Mouse (Mus musculus) E14TG2a.4 (cell line): ENCODE results near the gene Cux1.

Experiments
- H3K27me3 ChIP-seq: 2 replicates; pipeline ENCODE4 v1.6.1; 2014; ENCODE audit warnings: low read length, control low read depth; ENCODE audit not compliant: insufficient read depth
- H3K36me3 ChIP-seq: 2 replicates; pipeline ENCODE4 v1.6.1; 2014; ENCODE audit warnings: low read length, control low read depth; ENCODE audit not compliant: insufficient read depth
- H3K4me1 ChIP-seq: replicated peaks from 2 replicates; pipeline ENCODE4 v1.6.1; 2014; ENCODE audit warnings: low read depth, low read length, control low read depth
- H3K4me3 ChIP-seq: replicated peaks from 2 replicates; pipeline ENCODE4 v1.5.1; 2014; ENCODE audit warnings: mild to moderate bottlenecking, low read length
- H3K9me3 ChIP-seq: 2 replicates; pipeline ENCODE4 v1.6.1; 2014; ENCODE audit warnings: low read length, control low read depth
- CTCF ChIP-seq: conservative IDR thresholded peaks from 2 replicates; pipeline ENCODE4 v1.5.1; 2014; ENCODE audit warnings: low read length
- NANOG ChIP-seq: IDR thresholded peaks from 2 replicates; pipeline ENCODE4 v1.6.1; 2014; ENCODE audit warnings: borderline replicate concordance, low read length, mixed read lengths
- POU5F1 ChIP-seq: IDR thresholded peaks from 2 replicates; pipeline ENCODE4 v1.6.1; 2014; ENCODE audit warnings: low read length, borderline replicate concordance

The Cux1 gene

GRCm38 (mm10) chr5:136526545-136526909 lies 40.8 kb downstream of the Cux1 start:
- 0 out of 2 replicates have a peak, but pooled peaks cover 2% of the 10 kb centered on the region for H3K9me3 ChIP-seq
- H3K4me3 ChIP-seq = no peak overlapping the region
- H3K4me1 ChIP-seq = peaks cover 27% of the 10 kb centered on the region
- no peak for TF ChIP-seq NANOG
- no peak for TF ChIP-seq POU5F1
- TF ChIP-seq CTCF = no peak
- peaks cover 12% of the 10 kb centered on the region for H3K36me3 ChIP-seq
- H3K27me3 ChIP-seq = no peaks in the 10 kb centered on the region

- TF ChIP-seq NANOG = no peak
- TF ChIP-seq POU5F1 = no peak
- no peak for TF ChIP-seq CTCF
- Histone ChIP-seq H3K27me3 (no peaks in the 10 kb centered on the region), H3K9me3 (0 out of 2 replicates have a peak, but pooled peaks cover 3% of the 10 kb centered on the region), H3K36me3 (peaks cover 12% of the 10 kb centered on the region), H3K4me3 (no peak overlapping the region), H3K4me1 (peaks cover 27% of the 10 kb centered on the region)
These were observed 41.3 kb downstream of the Cux1 start for GRCm38 (mm10) chr5:136525896-136526544.

GRCm38 (mm10) chr5:136522843-136523463 lies 44.3 kb downstream of the Cux1 start:
- no peak for TF ChIP-seq CTCF
- TF ChIP-seq POU5F1 = no peak
- no peak for TF ChIP-seq NANOG

GRCm38 (mm10) chr5:136521656-136522055 lies 45.6 kb downstream of the Cux1 start:
- H3K36me3 ChIP-seq = peaks cover 9% of the 10 kb centered on the region
- no peak for TF ChIP-seq POU5F1
- no peak for TF ChIP-seq CTCF
- TF ChIP-seq NANOG = no peak
- no peak overlapping the region for H3K4me3 ChIP-seq
- H3K27me3 ChIP-seq = no peaks in the 10 kb centered on the region
- H3K4me1 ChIP-seq = peaks cover 32% of the 10 kb centered on the region
- H3K9me3 ChIP-seq = 0 out of 2 replicates have a peak, but pooled peaks cover 3% of the 10 kb centered on the region

More at GRCm38 (mm10) chr5:136522843-136523463, 44.3 kb downstream of the Cux1 start:
- Histone ChIP-seq H3K4me1 (peaks cover 27% of the 10 kb centered on the region), H3K9me3 (0 out of 2 replicates have a peak, but pooled peaks cover 3% of the 10 kb centered on the region), H3K27me3 (no peaks in the 10 kb centered on the region), H3K4me3 (no peak overlapping the region), H3K36me3 (peaks cover 12% of the 10 kb centered on the region)

GRCm38 (mm10) chr5:136518648-136519437 lies 48.4 kb downstream of the Cux1 start:
- TF ChIP-seq NANOG (no peak), CTCF (no peak), POU5F1 (no peak)
- Histone ChIP-seq H3K4me1 (peaks cover 31% of the 10 kb centered on the region), H3K9me3 (0 out of 2 replicates have a peak, but pooled peaks cover 3% of the 10 kb centered on the region), H3K27me3 (no peaks in the 10 kb centered on the region), H3K36me3 (no peaks in the 10 kb centered on the region), H3K4me3 (no peak overlapping the region)

GRCm38 (mm10) chr5:136517510-136517909 lies 49.8 kb downstream of the Cux1 start:
- H3K4me1 ChIP-seq = peaks cover 22% of the 10 kb centered on the region
- no peak overlapping the region for H3K4me3 ChIP-seq
- 0 out of 2 replicates have a peak, but pooled peaks cover 3% of the 10 kb centered on the region for H3K9me3 ChIP-seq
- no peaks in the 10 kb centered on the region for H3K36me3 ChIP-seq
- TF ChIP-seq POU5F1 = no peak
- TF ChIP-seq CTCF = no peak
- no peak for TF ChIP-seq NANOG
- no peaks in the 10 kb centered on the region for H3K27me3 ChIP-seq

- no peak for TF ChIP-seq NANOG
- no peaks in the 10 kb centered on the region for H3K27me3 ChIP-seq
- 0 out of 2 replicates have a peak, but pooled peaks cover 2% of the 10 kb centered on the region for H3K9me3 ChIP-seq
- peaks cover 21% of the 10 kb centered on the region for H3K4me1 ChIP-seq
- H3K36me3 ChIP-seq = no peaks in the 10 kb centered on the region
- H3K4me3 ChIP-seq = no peak overlapping the region
These were observed 50.7 kb downstream of the Cux1 start for GRCm38 (mm10) chr5:136516593-136516992.

GRCm38 (mm10) chr5:136514049-136514677 lies 53.1 kb downstream of the Cux1 start:
- TF ChIP-seq CTCF (no peak), POU5F1 (no peak), NANOG (no peak)
- no peaks in the 10 kb centered on the region for H3K9me3 ChIP-seq
- H3K4me3 ChIP-seq = no peak overlapping the region
- H3K4me1 ChIP-seq = peaks cover 25% of the 10 kb centered on the region
- no peaks in the 10 kb centered on the region for H3K27me3 ChIP-seq
- H3K36me3 ChIP-seq = no peaks in the 10 kb centered on the region
